Mouse (Mus musculus): ENCODE measurements around the gene Sat1.

The Sat1 gene

GRCm38 (mm10) chrX:155166313-155166712 is 49.9 kb downstream of the Sat1 start:
- no peak for DNase-seq (ENCODE audit: low spot score in 2 of 2)

GRCm38 (mm10) chrX:155163553-155163952 is 52.7 kb downstream of the Sat1 start:
- no peak for DNase-seq (ENCODE audit: low spot score in 2 of 2)
